Mouse (Mus musculus) neural tube, embryonic 14.5 days (tissue): ENCODE results near the gene Manbal. TPM values are rescaled to one million over a fixed set of nuclear protein-coding genes. Genes with fewer than 3 reads are reported as not detected.

ENCODE experiments used
- ATAC-seq: fragments of 200-750 bp; cut with Nextera tagmentation; 2 replicates; pipeline ENCODE4 v1.8.0; 2017; ENCODE audit warnings: low read depth, mild to moderate bottlenecking, moderate TSS enrichment, moderate library complexity
- H3K27ac ChIP-seq: fragments of 300-500 bp; sonication (generic); 2 replicates; pipeline ENCODE4 v1.5.1; 2014; ENCODE audit warnings: low read depth, mild to moderate bottlenecking, control low read depth, low read length, moderate library complexity, mixed read lengths
- H3K27me3 ChIP-seq: fragments of 300-500 bp; sonication (generic); 2 replicates; pipeline ENCODE4 v1.6.1; 2014; ENCODE audit warnings: low read length; ENCODE audit not compliant: control insufficient read depth, insufficient read depth
- H3K36me3 ChIP-seq: fragments of 300-500 bp; sonication (generic); 2 replicates; pipeline ENCODE4 v1.6.1; 2014; ENCODE audit warnings: low read length, mixed read lengths; ENCODE audit not compliant: control insufficient read depth, insufficient read depth
- H3K4me1 ChIP-seq: fragments of 300-500 bp; sonication (generic); 2 replicates; pipeline ENCODE4 v1.6.1; 2014; ENCODE audit warnings: low read length; ENCODE audit not compliant: control insufficient read depth, insufficient read depth
- H3K4me2 ChIP-seq: fragments of 300-500 bp; sonication (generic); 2 replicates; pipeline ENCODE4 v1.6.1; 2014; ENCODE audit warnings: mild to moderate bottlenecking, low read depth, low read length, control low read depth
- H3K4me3 ChIP-seq: fragments of 300-500 bp; sonication (generic); 2 replicates; pipeline ENCODE4 v1.5.1; 2014; ENCODE audit warnings: low read depth, low read length, control low read depth, mixed read lengths
- H3K9ac ChIP-seq: fragments of 300-500 bp; sonication (generic); replicated peaks from 2 replicates; pipeline ENCODE4 v1.6.1; 2014; ENCODE audit warnings: low read depth, mild to moderate bottlenecking, control low read depth, low read length, mixed read lengths
- H3K9me3 ChIP-seq: fragments of 300-500 bp; sonication (generic); 2 replicates; pipeline ENCODE4 v1.6.1; 2016; ENCODE audit warnings: low read length; ENCODE audit not compliant: control insufficient read depth
- WGBS: fragments of 180-500 bp; shearing (Covaris S2); extraction: QIAGEN DNeasy Blood & Tissue Kit; methylation state at CpG from one replicate; pipeline ENCODE4 v1.1.7; 2014; 5-methylcytosine and 5-hydroxymethylcytosine counted together
- polyA plus RNA-seq: library from polyadenylated mRNA; unstranded; fragments of >200 nt; fragmentation: Nextera tagmentation; extraction: Ambion mirVana; gene quantifications from 2 replicates; pipeline ENCODE4 v1.2.1, GENCODE M21; 2014

Gene Manbal
- polyA plus RNA-seq, 1 experiment from 2014 or later, result 58.5 TPM

DNA sequence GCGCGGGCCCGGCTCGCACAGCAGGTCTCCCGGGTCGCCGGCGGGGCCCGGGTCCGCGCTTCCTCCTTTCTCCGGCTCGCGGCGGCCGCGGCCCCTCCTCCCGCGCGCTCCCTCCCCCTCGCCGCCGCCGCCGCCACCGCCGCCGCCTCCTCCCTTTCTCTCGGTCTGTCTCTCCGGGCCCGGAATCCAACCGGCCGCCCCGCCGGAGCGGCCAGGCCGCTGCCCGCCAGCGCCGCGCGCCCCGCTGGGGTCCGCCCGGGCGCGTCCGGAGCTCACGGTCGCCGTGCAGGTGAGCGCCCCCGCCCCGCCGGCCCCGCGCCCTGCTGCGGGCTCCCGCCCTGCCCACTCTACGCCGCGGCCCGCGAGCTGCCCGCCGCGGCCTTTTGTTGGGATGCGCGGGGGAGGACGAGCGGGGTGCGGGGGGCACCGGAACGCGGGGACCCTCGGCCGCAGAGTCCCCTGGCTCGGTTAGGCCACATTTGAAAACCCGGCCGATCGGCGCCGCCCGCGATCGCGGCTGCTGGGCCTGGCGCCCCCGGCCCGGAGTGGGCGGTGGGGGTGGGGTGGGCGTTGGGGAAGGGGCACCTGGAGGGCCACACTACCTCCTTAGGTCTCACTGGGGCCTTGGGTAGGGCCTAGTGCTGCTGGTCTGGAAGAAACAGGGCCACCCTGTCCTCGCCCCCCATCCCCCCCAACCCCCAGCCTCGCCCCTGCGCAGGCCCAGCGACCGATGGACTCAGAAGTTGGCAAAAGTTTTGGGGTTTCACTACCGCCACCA, 56.9 kb downstream of the Manbal start:
- H3K4me2 ChIP-seq, result peak overlapping the region; percentile 93
- no peak for ATAC-seq

GRCm38 (mm10) chr2:157424904-157425642, 57.7 kb downstream of the Manbal start:
- WGBS, result 56% methylated on average over 16 of the region's 16 CpGs
- H3K9ac ChIP-seq, result peak overlapping the region; percentile 99
- 0 out of 2 replicates have a peak, but pooled peaks cover 5% of the 10 kb centered on the region for H3K36me3 ChIP-seq
- peaks cover 48% of the 10 kb centered on the region for H3K4me1 ChIP-seq
- no peak for ATAC-seq
- H3K27ac ChIP-seq, result peak overlapping the region; percentile 89
- no peaks in the 10 kb centered on the region for H3K9me3 ChIP-seq
- H3K4me3 ChIP-seq, result peak overlapping the region; percentile 86
- H3K27me3 ChIP-seq, result no peaks in the 10 kb centered on the region
- H3K4me2 ChIP-seq, result peak overlapping the region; percentile 93

More for the DNA sequence above, 56.9 kb downstream of the Manbal start:
- peak overlapping the region; percentile 86 for H3K4me3 ChIP-seq
- H3K27me3 ChIP-seq, result no peaks in the 10 kb centered on the region
- no peaks in the 10 kb centered on the region for H3K9me3 ChIP-seq
- peak overlapping the region; percentile 89 for H3K27ac ChIP-seq
- 0 out of 2 replicates have a peak, but pooled peaks cover 5% of the 10 kb centered on the region for H3K36me3 ChIP-seq
- under 1% methylated on average over 36 of the region's 98 CpGs for WGBS
- H3K9ac ChIP-seq, result peak overlapping the region; percentile 99
- H3K4me1 ChIP-seq, result peaks cover 44% of the 10 kb centered on the region

GRCm38 (mm10) chr2:157425643-157425988, 58.2 kb downstream of the Manbal start:
- 0 out of 2 replicates have a peak overlapping the region, but pooled peaks have one; percentile 21 for H3K9ac ChIP-seq
- 61% methylated on average over 6 of the region's 6 CpGs for WGBS
- peak overlapping the region; percentile 86 for H3K4me3 ChIP-seq
- no peaks in the 10 kb centered on the region for H3K27me3 ChIP-seq
- H3K4me2 ChIP-seq, result peak overlapping the region; percentile 93
- peaks cover 50% of the 10 kb centered on the region for H3K4me1 ChIP-seq
- H3K27ac ChIP-seq, result no peak overlapping the region
- no peaks in the 10 kb centered on the region for H3K9me3 ChIP-seq
- 0 out of 2 replicates have a peak, but pooled peaks cover 5% of the 10 kb centered on the region for H3K36me3 ChIP-seq
- ATAC-seq, result no peak

DNA sequence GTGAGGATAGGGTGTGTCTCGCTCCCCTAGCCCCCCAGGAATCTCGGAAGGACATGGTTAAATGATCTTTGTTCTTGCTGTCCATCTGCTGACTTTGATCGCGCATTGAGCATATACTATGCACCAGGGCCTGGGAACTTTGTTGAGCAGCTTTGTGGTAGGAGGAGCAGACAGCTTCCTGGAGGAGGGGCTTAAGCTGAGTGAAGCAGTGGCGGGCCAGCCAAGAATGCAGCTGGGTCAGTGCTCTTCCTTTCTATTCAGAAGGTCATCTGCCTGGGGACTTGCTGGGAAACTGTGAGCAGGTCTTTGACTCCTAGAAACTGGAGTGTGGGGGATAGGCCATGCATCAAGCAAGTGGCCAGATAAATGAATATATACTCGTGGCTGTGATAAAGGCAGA, 58.8 kb downstream of the Manbal start:
- Histone ChIP-seq H3K9me3 (no peaks in the 10 kb centered on the region), H3K36me3 (0 out of 2 replicates have a peak, but pooled peaks cover 5% of the 10 kb centered on the region), H3K9ac (no peak overlapping the region), H3K27ac (no peak overlapping the region), H3K4me3 (no peak overlapping the region), H3K27me3 (no peaks in the 10 kb centered on the region), H3K4me1 (peaks cover 54% of the 10 kb centered on the region), H3K4me2 (peak overlapping the region; percentile 93; the same call in 1 of the 2 replicates)
- WGBS, result 72% methylated on average over 6 of the region's 6 CpGs
- no peak for ATAC-seq

- H3K27ac ChIP-seq, result no peak overlapping the region
- no peak overlapping the region for H3K9ac ChIP-seq
- H3K36me3 ChIP-seq, result 0 out of 2 replicates have a peak, but pooled peaks cover 5% of the 10 kb centered on the region
- no peaks in the 10 kb centered on the region for H3K9me3 ChIP-seq
- WGBS, result 86% methylated on average over 5 of the region's 5 CpGs
- no peak overlapping the region for H3K4me2 ChIP-seq
- H3K4me1 ChIP-seq, result peaks cover 62% of the 10 kb centered on the region
- H3K27me3 ChIP-seq, result no peaks in the 10 kb centered on the region
- ATAC-seq, result no peak
- no peak overlapping the region for H3K4me3 ChIP-seq
Measured at GRCm38 (mm10) chr2:157427164-157427563, 59.8 kb downstream of the Manbal start.

- H3K4me2 ChIP-seq, result no peak overlapping the region
- no peak overlapping the region for H3K4me3 ChIP-seq
- no peak overlapping the region for H3K9ac ChIP-seq
- no peaks in the 10 kb centered on the region for H3K9me3 ChIP-seq
- no peak for ATAC-seq
- H3K27ac ChIP-seq, result no peak overlapping the region
- 0 out of 2 replicates have a peak, but pooled peaks cover 5% of the 10 kb centered on the region for H3K36me3 ChIP-seq
- H3K4me1 ChIP-seq, result peaks cover 62% of the 10 kb centered on the region
- WGBS, result 87% methylated on average over 13 of the region's 13 CpGs
- no peaks in the 10 kb centered on the region for H3K27me3 ChIP-seq
Measured at GRCm38 (mm10) chr2:157428351-157429139, 61.2 kb downstream of the Manbal start.

DNA sequence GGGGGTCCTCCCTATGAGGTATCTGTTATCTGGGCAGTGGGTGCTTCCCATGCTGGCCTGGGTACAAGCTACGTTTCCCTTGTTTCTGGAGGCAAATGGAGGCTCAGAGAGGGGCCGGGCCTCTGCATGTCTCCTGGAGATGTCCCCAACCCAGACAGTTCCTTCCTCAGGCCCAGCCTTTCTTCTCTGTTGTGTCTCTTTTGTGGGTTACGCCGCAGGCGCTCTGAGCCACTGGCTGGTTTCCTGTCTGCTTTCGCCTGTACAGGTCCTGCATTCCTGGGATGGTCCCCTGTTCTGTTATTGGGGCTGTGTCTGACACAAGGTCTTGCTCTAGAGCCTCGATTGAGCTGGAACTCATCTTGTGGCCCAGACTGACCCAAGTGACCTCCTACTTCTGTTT, 62.3 kb downstream of the Manbal start:
- no peaks in the 10 kb centered on the region for H3K9me3 ChIP-seq
- H3K27ac ChIP-seq, result peak overlapping the region; percentile 10; the same call in 1 of the 2 replicates
- H3K9ac ChIP-seq, result no peak overlapping the region
- no peak overlapping the region for H3K4me3 ChIP-seq
- 0 out of 2 replicates have a peak, but pooled peaks cover 5% of the 10 kb centered on the region for H3K36me3 ChIP-seq
- no peaks in the 10 kb centered on the region for H3K27me3 ChIP-seq
- peaks cover 69% of the 10 kb centered on the region for H3K4me1 ChIP-seq
- WGBS, result 90% methylated on average over 7 of the region's 7 CpGs
- ATAC-seq, result no peak
- H3K4me2 ChIP-seq, result no peak overlapping the region

DNA sequence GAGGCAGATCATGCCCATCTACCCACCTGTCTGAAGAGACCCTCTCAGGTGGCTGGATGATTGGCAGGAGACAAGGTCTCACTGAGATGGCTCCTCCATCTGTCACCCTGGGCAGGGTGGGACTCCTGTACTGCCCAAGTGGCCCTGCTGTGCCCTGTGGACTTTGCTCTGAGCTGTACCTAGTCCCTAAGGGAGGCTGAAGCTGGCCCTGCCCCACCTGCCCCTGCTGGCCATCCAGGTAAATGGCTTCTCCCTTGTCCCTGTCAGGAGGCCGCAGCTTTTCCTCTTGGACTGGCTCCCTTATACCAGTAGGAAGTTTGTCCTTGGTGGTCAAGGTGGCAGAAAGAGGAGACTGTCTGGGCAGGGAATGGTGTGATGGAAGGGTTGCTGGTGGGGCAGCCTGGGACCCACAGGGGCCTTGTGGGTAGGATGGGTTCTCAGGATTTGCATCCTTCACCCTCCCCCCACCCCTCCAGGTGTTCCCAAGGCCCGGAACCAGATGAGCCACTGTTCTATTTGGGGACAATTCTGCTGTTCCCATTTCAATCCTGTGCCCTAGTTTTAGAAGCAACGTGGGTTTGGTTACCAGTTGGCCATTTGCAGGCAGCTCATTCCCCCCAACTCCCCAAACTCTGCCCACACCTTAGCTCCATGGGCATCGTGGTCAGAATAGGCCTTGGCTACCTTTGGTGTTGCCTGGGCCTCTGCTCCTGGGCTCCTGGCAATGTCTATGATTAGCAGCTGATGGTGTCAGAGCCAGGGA, 63.5 kb downstream of the Manbal start:
- 86% methylated on average over 4 of the region's 4 CpGs for WGBS
- H3K4me3 ChIP-seq, result no peak overlapping the region
- no peak overlapping the region for H3K27ac ChIP-seq
- H3K9ac ChIP-seq, result no peak overlapping the region
- H3K36me3 ChIP-seq, result 0 out of 2 replicates have a peak, but pooled peaks cover 5% of the 10 kb centered on the region
- no peak for ATAC-seq
- H3K4me1 ChIP-seq, result peaks cover 65% of the 10 kb centered on the region
- no peaks in the 10 kb centered on the region for H3K27me3 ChIP-seq
- H3K9me3 ChIP-seq, result no peaks in the 10 kb centered on the region
- H3K4me2 ChIP-seq, result no peak overlapping the region
